Mouse (Mus musculus): ENCODE data around the gene Ppp1r21. TPM values are rescaled to one million over a fixed set of nuclear protein-coding genes. Genes with fewer than 3 reads are reported as not detected.

Gene Ppp1r21
- polyA plus RNA-seq, 1 experiment from 2014 or later = 43.4 TPM

DNA sequence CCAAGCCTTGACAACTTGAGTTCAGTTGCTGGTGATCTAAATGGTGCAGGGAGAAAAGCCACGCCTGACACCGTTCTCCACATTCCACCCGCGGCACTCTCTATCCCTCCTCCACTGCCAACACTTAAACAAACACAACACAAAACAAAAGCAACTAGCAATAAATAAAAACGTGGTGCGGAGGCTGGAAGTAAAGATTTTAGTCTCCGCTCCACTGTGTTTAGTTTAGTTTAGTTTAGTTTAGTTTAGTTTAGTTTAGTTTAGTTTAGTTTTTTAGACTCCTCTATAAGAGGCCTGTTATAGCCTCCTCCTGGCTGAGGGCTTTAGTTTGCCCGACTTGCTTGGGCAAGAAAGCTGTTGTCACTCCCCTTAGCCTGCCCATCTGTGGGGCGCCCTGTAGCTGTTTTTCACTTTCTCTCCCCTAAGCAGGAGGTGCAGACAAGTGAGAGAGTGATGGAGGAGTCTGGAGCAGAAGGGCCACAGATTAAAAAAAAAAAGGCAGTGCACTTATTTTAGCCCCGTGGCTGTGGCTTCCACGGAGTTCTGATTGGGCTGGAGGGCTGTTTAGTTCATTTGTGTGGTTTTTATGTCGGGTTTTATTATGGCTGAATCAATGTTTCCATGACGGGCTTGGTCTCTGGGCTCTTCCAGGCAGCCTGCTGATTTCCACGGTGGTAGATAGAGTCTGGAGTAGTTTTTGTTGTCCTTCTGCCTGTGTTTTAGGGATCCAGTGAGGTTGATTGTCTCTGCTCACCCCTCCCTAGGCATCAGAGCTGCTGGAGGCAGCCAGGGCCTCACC, 68.9 kb downstream of the Ppp1r21 start:
- 0 out of 2 replicates have a peak overlapping the region, but pooled peaks have one; percentile 1 for H3K9ac ChIP-seq (replicated peaks)

DNA sequence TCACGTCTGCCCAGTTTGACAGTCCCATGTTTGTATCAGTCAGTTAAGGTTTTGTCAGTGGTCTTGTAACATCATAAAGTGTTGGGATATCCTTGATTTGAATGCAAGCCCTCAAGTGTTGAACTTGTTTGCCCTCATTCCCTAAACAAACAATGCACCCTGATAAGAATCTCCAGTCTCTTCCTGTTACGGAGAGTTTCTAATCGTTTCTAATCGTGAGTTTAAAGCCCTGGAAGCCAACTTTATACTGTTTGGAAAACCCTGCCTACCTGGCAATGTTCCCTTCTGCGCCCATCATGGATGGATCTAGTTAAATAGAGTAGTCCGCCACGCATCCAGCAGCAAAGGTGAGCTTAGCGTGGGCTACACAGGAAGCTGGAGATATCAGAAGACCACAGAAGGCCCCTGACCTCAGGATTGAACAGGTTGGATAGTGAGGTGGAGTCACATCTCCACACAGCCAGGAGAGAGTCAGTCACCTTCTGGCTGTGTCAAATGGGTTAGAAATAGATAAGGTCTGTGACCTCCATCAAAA, 70.6 kb downstream of the Ppp1r21 start:
- no peak for ATAC-seq (ENCODE audit: low FRiP score)
- 89% methylated on average over 8 of the region's 8 CpGs for WGBS
- Histone ChIP-seq H3K27me3 (replicated peaks) (no peaks in the 10 kb centered on the region), H3K9me3 (replicated peaks) (no peaks in the 10 kb centered on the region), H3K27ac (replicated peaks) (no peak overlapping the region), H3K4me1 (peaks cover 28% of the 10 kb centered on the region), H3K9ac (replicated peaks) (no peak overlapping the region), H3K4me2 (no peak overlapping the region), H3K4me3 (replicated peaks) (no peak overlapping the region), H3K36me3 (no peaks in the 10 kb centered on the region)

More for the DNA sequence above, 68.9 kb downstream of the Ppp1r21 start:
- H3K4me3 ChIP-seq (replicated peaks) = peak overlapping the region; percentile 49
- peak overlapping the region; percentile 41; the same call in 1 of the 2 replicates for H3K27ac ChIP-seq (replicated peaks)
- no peak for ATAC-seq (ENCODE audit: low FRiP score)
- no peaks in the 10 kb centered on the region for H3K27me3 ChIP-seq (replicated peaks)
- H3K36me3 ChIP-seq = no peaks in the 10 kb centered on the region
- 12% methylated on average over 14 of the region's 14 CpGs for WGBS
- peaks cover 28% of the 10 kb centered on the region for H3K4me1 ChIP-seq
- H3K9me3 ChIP-seq (replicated peaks) = no peaks in the 10 kb centered on the region
- peak overlapping the region; percentile 88 for H3K4me2 ChIP-seq

DNA sequence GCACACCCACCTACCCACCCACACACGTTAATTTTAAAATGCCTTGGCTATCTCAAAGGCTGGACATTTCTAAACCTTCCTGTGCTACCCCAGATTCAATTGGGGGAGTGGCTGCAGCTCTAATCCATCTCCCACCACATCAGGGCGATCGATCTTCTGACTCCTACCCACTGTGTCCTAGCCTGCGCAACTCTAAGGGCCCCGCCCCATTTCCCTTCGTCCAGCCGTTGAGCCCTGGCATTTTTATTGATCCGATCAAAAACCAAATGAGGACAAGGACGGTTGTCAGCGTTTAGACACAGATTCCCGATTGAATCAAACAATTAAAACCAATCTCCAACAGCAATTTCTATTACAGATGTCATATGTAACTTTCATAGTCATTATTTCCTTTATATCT, 74.0 kb downstream of the Ppp1r21 start:
- Histone ChIP-seq H3K9ac (replicated peaks) (no peak overlapping the region), H3K4me2 (no peak overlapping the region), H3K27ac (replicated peaks) (no peak overlapping the region), H3K27me3 (replicated peaks) (no peaks in the 10 kb centered on the region), H3K4me1 (peaks cover 6% of the 10 kb centered on the region; the same call in 1 of the 2 replicates), H3K9me3 (replicated peaks) (no peaks in the 10 kb centered on the region), H3K4me3 (replicated peaks) (no peak overlapping the region), H3K36me3 (no peaks in the 10 kb centered on the region)
- ATAC-seq (ENCODE audit: low FRiP score) = no peak
- WGBS = 83% methylated on average over 11 of the region's 11 CpGs

DNA sequence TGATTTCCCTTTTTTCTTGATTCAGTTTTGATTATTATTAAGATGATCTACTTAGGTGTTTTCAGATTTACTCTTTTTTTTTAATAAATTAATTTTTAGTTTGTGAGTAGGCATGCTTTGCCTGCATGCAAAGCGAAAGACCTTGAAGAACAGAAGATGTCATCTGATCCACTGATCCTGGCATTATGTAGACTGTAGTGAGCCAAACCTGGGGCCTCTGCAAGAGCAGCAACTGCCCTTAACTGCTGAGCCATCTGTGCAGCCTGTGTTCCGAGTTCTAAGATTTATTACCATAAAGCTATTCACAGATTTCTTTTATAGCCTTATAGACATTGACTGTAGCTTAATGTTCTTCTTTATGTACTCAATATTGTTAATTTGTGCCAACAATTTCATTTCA, 76.1 kb downstream of the Ppp1r21 start:
- ATAC-seq (ENCODE audit: low FRiP score) = no peak
- WGBS = 70% methylated on average over 2 of the region's 2 CpGs
- Histone ChIP-seq H3K27ac (replicated peaks) (no peak overlapping the region), H3K4me1 (no peaks in the 10 kb centered on the region), H3K36me3 (no peaks in the 10 kb centered on the region), H3K27me3 (replicated peaks) (no peaks in the 10 kb centered on the region), H3K4me3 (replicated peaks) (no peak overlapping the region), H3K9ac (replicated peaks) (no peak overlapping the region), H3K4me2 (no peak overlapping the region), H3K9me3 (replicated peaks) (no peaks in the 10 kb centered on the region)

DNA sequence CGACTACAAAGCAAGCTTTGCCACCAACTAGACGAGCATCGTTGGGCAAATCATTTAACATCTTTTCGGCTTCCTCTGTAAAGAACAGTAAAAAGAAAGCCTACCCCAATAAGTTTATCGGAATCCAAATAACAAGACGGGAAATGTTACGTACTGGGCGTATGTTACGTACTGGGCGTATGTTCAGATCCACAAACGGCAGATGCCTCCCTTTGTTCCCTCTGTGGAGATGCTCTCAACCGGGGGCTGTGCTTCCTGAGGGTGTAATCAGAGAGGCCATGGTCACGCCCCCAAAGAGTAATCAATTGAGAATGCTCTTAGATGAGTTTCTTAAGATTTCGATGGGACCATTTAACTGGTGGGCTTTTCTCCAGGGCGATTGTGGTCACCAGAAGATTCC, 79.4 kb downstream of the Ppp1r21 start:
- H3K4me1 ChIP-seq = no peaks in the 10 kb centered on the region
- 72% methylated on average over 15 of the region's 15 CpGs for WGBS

DNA sequence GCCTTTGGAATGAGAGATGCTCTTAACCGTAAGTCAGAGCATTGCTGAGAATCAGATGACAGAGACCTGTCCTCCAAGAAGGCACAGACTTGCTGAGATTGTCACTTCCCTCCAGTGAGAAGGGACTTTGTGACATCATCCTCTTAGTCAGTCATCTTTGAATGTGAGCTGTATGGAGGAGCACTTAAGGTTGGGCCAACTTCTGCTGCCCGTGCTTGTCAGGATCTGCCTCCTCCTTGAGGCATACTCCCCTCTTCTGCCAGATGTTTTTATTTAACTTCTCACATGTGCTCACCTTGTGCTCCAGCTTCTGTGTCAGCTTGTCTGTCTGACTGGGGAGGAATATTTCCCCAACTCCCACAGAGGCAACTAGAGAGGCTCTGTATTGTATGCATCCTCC, 81.1 kb downstream of the Ppp1r21 start:
- no peak overlapping the region for H3K27ac ChIP-seq (replicated peaks)
- no peaks in the 10 kb centered on the region for H3K36me3 ChIP-seq
- H3K4me1 ChIP-seq = no peaks in the 10 kb centered on the region
- H3K4me3 ChIP-seq (replicated peaks) = no peak overlapping the region
- H3K4me2 ChIP-seq = no peak overlapping the region
- H3K9ac ChIP-seq (replicated peaks) = no peak overlapping the region
- H3K9me3 ChIP-seq (replicated peaks) = no peaks in the 10 kb centered on the region
- ATAC-seq (ENCODE audit: low FRiP score) = no peak
- WGBS = 89% methylated on average over 2 of the region's 2 CpGs
- no peaks in the 10 kb centered on the region for H3K27me3 ChIP-seq (replicated peaks)

More for the DNA sequence above, 79.4 kb downstream of the Ppp1r21 start:
- H3K27me3 ChIP-seq (replicated peaks) = no peaks in the 10 kb centered on the region
- ATAC-seq (ENCODE audit: low FRiP score) = no peak
- H3K9ac ChIP-seq (replicated peaks) = no peak overlapping the region
- H3K4me3 ChIP-seq (replicated peaks) = no peak overlapping the region
- no peaks in the 10 kb centered on the region for H3K36me3 ChIP-seq
- H3K4me2 ChIP-seq = no peak overlapping the region
- no peaks in the 10 kb centered on the region for H3K9me3 ChIP-seq (replicated peaks)
- no peak overlapping the region for H3K27ac ChIP-seq (replicated peaks)

DNA sequence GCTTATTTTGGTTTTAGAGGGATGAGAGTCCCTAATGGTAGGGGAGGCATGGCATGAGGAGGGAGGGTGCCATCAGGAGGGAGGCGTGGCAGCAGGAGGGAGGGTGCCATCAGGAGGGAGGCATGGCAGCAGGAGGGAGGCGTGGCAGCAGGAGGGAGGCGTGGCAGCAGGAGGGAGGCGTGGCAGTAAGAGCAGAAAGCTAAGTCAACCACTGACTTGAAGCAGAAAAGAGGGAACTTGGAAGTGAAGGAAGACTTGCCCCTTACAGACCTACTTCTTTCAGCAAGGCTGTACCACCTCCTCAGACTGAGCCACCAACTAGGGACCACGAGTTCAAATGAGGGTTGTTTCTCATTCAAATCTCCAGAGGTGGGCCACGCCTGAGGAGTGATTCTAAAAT, 83.3 kb downstream of the Ppp1r21 start:
- Histone ChIP-seq H3K36me3 (no peaks in the 10 kb centered on the region), H3K9me3 (replicated peaks) (no peaks in the 10 kb centered on the region), H3K27ac (replicated peaks) (no peak overlapping the region), H3K4me1 (no peaks in the 10 kb centered on the region), H3K4me3 (replicated peaks) (no peak overlapping the region), H3K4me2 (no peak overlapping the region), H3K9ac (replicated peaks) (no peak overlapping the region), H3K27me3 (replicated peaks) (no peaks in the 10 kb centered on the region)
- no peak for ATAC-seq (ENCODE audit: low FRiP score)
- 56% methylated on average over 6 of the region's 6 CpGs for WGBS

DNA sequence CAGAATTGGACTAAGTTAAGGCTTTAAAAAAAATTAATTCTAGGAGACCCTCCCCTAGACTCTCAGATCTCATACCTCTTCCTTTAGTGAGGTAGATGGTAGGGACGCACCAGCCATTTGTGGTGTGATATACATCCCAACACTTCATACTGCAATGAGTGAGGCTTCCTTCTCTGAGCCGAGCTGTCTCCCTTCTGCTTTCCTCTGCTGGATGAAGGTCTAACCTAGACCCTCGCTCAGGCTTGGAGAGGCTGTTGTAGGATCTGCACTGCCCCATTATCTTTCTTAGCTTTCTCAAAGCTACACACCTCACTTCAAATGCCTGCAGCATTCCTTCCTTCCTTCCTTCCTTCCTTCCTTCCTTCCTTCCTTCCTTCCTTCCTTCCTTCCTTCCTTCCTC, 83.8 kb downstream of the Ppp1r21 start:
- Histone ChIP-seq H3K4me2 (no peak overlapping the region), H3K27me3 (replicated peaks) (no peaks in the 10 kb centered on the region), H3K4me3 (replicated peaks) (no peak overlapping the region), H3K4me1 (no peaks in the 10 kb centered on the region), H3K9ac (replicated peaks) (no peak overlapping the region), H3K36me3 (no peaks in the 10 kb centered on the region), H3K9me3 (replicated peaks) (no peaks in the 10 kb centered on the region), H3K27ac (replicated peaks) (no peak overlapping the region)
- WGBS = 93% methylated on average over 3 of the region's 3 CpGs
- no peak for ATAC-seq (ENCODE audit: low FRiP score)

DNA sequence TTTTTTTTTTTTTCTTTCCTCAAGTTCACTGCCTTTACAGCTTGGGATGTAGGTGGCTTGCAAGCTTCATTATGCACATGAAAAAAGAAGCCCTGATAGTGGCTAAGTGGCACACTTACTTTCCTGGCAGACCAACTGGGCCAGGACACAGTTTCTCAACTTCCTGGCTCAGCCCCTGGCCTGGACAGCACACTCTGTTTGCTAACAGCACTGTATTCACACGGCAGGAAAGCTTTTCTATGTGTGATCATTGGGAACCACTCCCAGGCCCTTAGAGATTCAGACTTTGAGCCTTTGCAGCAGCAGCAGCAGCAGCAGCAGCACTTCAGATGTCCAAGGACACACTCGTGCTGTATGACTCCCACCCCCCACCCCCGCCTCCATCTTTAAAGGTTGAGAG, 84.3 kb downstream of the Ppp1r21 start:
- no peak overlapping the region for H3K4me2 ChIP-seq

DNA sequence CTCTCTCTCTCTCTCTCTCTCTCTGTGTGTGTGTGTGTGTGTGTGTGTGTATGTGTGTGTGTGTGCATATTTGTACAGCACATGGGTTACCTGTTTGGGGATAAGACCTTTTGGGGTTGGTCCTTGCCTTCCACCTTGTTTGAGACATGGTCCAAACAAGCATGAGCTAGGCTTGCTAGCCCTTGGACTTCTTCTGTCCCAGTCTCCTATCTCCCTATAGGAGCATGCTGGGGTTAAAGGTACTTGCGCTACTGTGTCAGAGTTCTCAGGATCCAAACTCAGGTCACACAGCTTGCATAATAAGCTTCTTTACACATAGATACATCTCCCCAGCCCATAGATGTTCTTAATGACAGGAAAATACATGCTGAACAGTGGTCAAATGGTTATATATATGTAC, 84.8 kb downstream of the Ppp1r21 start:
- 100% methylated on average over 1 of the region's 1 CpGs for WGBS
- ATAC-seq (ENCODE audit: low FRiP score) = no peak
- H3K9ac ChIP-seq (replicated peaks) = no peak overlapping the region
- H3K27me3 ChIP-seq (replicated peaks) = no peaks in the 10 kb centered on the region
- H3K4me2 ChIP-seq = no peak overlapping the region
- no peaks in the 10 kb centered on the region for H3K4me1 ChIP-seq
- no peaks in the 10 kb centered on the region for H3K36me3 ChIP-seq
- no peaks in the 10 kb centered on the region for H3K9me3 ChIP-seq (replicated peaks)
- no peak overlapping the region for H3K4me3 ChIP-seq (replicated peaks)
- H3K27ac ChIP-seq (replicated peaks) = no peak overlapping the region

More for the DNA sequence above, 84.3 kb downstream of the Ppp1r21 start:
- Histone ChIP-seq H3K4me3 (replicated peaks) (no peak overlapping the region), H3K36me3 (no peaks in the 10 kb centered on the region), H3K9ac (replicated peaks) (no peak overlapping the region), H3K27ac (replicated peaks) (no peak overlapping the region), H3K9me3 (replicated peaks) (no peaks in the 10 kb centered on the region), H3K4me1 (no peaks in the 10 kb centered on the region), H3K27me3 (replicated peaks) (no peaks in the 10 kb centered on the region)
- 55% methylated on average over 3 of the region's 3 CpGs for WGBS
- ATAC-seq (ENCODE audit: low FRiP score) = no peak; the same call in 1 of the 2 replicates

DNA sequence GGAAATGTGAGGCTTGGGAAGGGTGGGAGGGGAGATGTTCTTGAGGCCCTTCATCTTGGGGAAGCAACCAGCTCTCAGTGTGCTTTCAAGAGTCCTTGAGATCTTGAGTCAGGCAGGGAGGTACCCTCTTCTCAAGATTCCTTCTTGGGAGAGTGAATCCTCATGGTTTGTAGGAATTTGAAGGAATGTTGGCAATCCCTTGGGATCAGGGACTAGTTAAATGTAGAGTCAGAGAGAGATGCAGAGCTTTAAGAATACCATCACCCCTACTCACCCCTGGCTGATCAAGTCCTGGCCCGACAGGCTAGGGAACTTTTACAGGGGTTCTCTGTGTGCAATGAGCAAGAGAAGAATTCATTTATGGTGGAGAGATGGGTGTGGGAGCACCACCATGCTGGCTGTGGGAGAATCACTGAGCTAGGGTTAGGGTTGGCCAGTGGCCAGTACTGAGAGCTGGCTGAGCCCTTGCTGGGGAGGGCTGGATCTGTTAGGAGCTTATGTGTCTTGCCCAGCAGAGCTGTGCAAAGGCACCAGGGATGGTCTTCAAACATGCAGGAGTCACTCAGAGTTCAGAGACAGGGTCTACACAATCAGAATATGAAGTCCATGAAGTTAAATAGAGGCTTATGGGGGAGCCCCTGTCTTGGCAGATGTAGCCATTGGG, 85.7 kb downstream of the Ppp1r21 start:
- H3K9me3 ChIP-seq (replicated peaks) = no peaks in the 10 kb centered on the region
- H3K27me3 ChIP-seq (replicated peaks) = no peaks in the 10 kb centered on the region
- no peak overlapping the region for H3K4me3 ChIP-seq (replicated peaks)
- H3K27ac ChIP-seq (replicated peaks) = no peak overlapping the region
- no peaks in the 10 kb centered on the region for H3K36me3 ChIP-seq
- no peak for ATAC-seq (ENCODE audit: low FRiP score)
- H3K9ac ChIP-seq (replicated peaks) = no peak overlapping the region
- H3K4me2 ChIP-seq = no peak overlapping the region
- WGBS = 81% methylated on average over 1 of the region's 1 CpGs
- no peaks in the 10 kb centered on the region for H3K4me1 ChIP-seq

DNA sequence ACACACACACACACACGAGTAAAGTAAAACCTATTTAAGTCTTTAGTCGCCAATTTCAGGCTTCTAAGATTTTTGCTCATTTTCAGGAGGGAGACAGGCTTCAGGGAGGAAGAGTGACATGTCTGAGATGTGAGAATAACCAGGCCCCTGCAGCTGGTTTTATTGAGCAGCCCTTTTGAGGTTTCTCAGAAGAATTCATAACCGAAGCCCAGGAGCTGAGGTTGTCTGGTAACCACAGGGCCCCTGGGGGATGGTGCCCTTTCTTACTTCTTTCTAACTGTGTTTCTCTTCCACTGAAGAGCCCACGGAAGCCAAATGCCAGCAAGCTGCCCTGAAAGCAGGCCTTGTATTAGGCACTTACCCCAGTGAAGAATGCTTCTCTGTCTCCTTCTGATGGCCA, 91.0 kb downstream of the Ppp1r21 start:
- Histone ChIP-seq H3K4me3 (replicated peaks) (no peak overlapping the region), H3K27me3 (replicated peaks) (no peaks in the 10 kb centered on the region), H3K4me2 (no peak overlapping the region), H3K9ac (replicated peaks) (no peak overlapping the region), H3K4me1 (peaks cover under 1% of the 10 kb centered on the region; the same call in 1 of the 2 replicates), H3K9me3 (replicated peaks) (no peaks in the 10 kb centered on the region), H3K36me3 (no peaks in the 10 kb centered on the region), H3K27ac (replicated peaks) (no peak overlapping the region)
- WGBS = 78% methylated on average over 4 of the region's 4 CpGs
- ATAC-seq (ENCODE audit: low FRiP score) = no peak

Measured in neural tube, embryonic 15.5 days (tissue).